Mouse (Mus musculus) ES-E14 (cell line): ENCODE data around the gene Npw. TPM values are rescaled to one million over a fixed set of nuclear protein-coding genes. Genes with fewer than 3 reads are reported as not detected.

ENCODE experiments used
- DNase-seq: peaks from one replicate; pipeline ENCODE4 v3.0.0-alpha.2; 2013; ENCODE audit warnings: low read depth, low spot score
- H3K27ac ChIP-seq: 2 replicates; pipeline ENCODE4 v1.5.1; 2012; ENCODE audit warnings: low read depth, mild to moderate bottlenecking, low read length, moderate library complexity, mixed read lengths; ENCODE audit not compliant: poor library complexity, insufficient read depth, severe bottlenecking
- H3K36me3 ChIP-seq: 2 replicates; pipeline ENCODE4 v1.6.1; 2012; ENCODE audit warnings: mild to moderate bottlenecking, low read length, moderate library complexity, mixed read lengths; ENCODE audit not compliant: control insufficient read depth, poor library complexity, insufficient read depth, severe bottlenecking
- H3K4me1 ChIP-seq, 2 experiments: fragments of 150-350 bp in 1 of 2; sonication (generic) in 1 of 2; 2 replicates each; pipeline ENCODE4 v1.6.1; 2012; ENCODE audit warnings: low read length in 2 of 2, mild to moderate bottlenecking in 1 of 2, mixed read lengths in 1 of 2; ENCODE audit not compliant: control insufficient read depth in 2 of 2, insufficient read depth in 2 of 2, poor library complexity in 1 of 2
- H3K4me3 ChIP-seq, 2 experiments: fragments of 150-350 bp in 1 of 2; sonication (generic) in 1 of 2; 2 replicates each; pipeline ENCODE4 v1.5.1; 2012; ENCODE audit warnings: low read length in 2 of 2, low read depth in 1 of 2, mild to moderate bottlenecking in 1 of 2, mixed read lengths in 1 of 2; ENCODE audit not compliant: insufficient read depth in 1 of 2, poor library complexity in 1 of 2, severe bottlenecking in 1 of 2
- H3K9ac ChIP-seq: 2 replicates; pipeline ENCODE4 v1.6.1; 2012; ENCODE audit warnings: low read depth, mild to moderate bottlenecking, low read length, mixed read lengths; ENCODE audit not compliant: poor library complexity, insufficient read depth, severe bottlenecking
- H3K9me3 ChIP-seq: fragments of 150-350 bp; sonication (generic); 2 replicates; pipeline ENCODE4 v1.6.1; 2012; ENCODE audit warnings: low read depth, mild to moderate bottlenecking, low read length; ENCODE audit not compliant: control insufficient read depth, insufficient read depth
- CHD2 ChIP-seq: IDR thresholded peaks from 2 replicates; pipeline ENCODE4 v1.6.1; 2014; ENCODE audit warnings: mild to moderate bottlenecking, low read depth, low read length, inconsistent platforms
- HCFC1 ChIP-seq: IDR thresholded peaks from 2 replicates; pipeline ENCODE4 v1.6.1; 2012; ENCODE audit warnings: low read length, inconsistent platforms, borderline replicate concordance; ENCODE audit not compliant: insufficient read depth
- MAFK ChIP-seq: IDR thresholded peaks from 2 replicates; pipeline ENCODE4 v1.6.1; 2014; ENCODE audit warnings: mild to moderate bottlenecking, low read depth, low read length, inconsistent platforms; ENCODE audit not compliant: insufficient read depth
- ZC3H11A ChIP-seq: IDR thresholded peaks from 2 replicates; pipeline ENCODE4 v1.6.1; 2012; ENCODE audit warnings: low read depth, mild to moderate bottlenecking, inconsistent platforms, low read length, borderline replicate concordance
- ZNF384 ChIP-seq: IDR thresholded peaks from 2 replicates; pipeline ENCODE4 v1.6.1; 2012; ENCODE audit warnings: low read depth, low read length, inconsistent platforms
- in situ Hi-C, 2 experiments: fragments of 600-800 bp; cut with MboI; formaldehyde crosslinking; loops; one replicate each; pipeline ENCODE4 v1.15.1; 2025; ENCODE audit warnings: low sequenced_read_pairs in 2 of 2, inconsistent platforms in 1 of 2; ENCODE audit not compliant: unreplicated experiment in 2 of 2
- total RNA-seq: library from RNA; depleted of rRNA; stranded (reverse); fragments of 300-350 nt; gene quantifications from 2 replicates; pipeline ENCODE4 v1.2.3, GENCODE M21; 2012

Npw gene
- total RNA-seq, 1 experiment = 3.0 TPM

- DNase-seq = no peak
- H3K4me3 ChIP-seq = no peak overlapping the region
- H3K9ac ChIP-seq = no peak overlapping the region
- TF ChIP-seq ZC3H11A = no peak
- TF ChIP-seq ZNF384 = no peak
- no peak for TF ChIP-seq MAFK
- no peak for TF ChIP-seq HCFC1
- TF ChIP-seq CHD2 = no peak
- H3K4me1 ChIP-seq = peaks cover 0 to 25% of the 10 kb centered on the region in 2 experiments; a peak in 2 of 4 replicates
- in situ Hi-C loops = no loop called here
- H3K9me3 ChIP-seq = no peaks in the 10 kb centered on the region
- no peak overlapping the region; the same call in 1 of the 2 replicates for H3K27ac ChIP-seq
- H3K36me3 ChIP-seq = peaks cover 16% of the 10 kb centered on the region; the same call in 1 of the 2 replicates
These were observed 20.0 kb downstream of the Npw start for GRCm38 (mm10) chr17:24638214-24638613.

GRCm38 (mm10) chr17:24636781-24637481, 21.3 kb downstream of the Npw start:
- TF ChIP-seq MAFK = no peak
- TF ChIP-seq HCFC1 = no peak
- no peak for TF ChIP-seq ZNF384
- TF ChIP-seq CHD2 = no peak
- TF ChIP-seq ZC3H11A = no peak
- Histone ChIP-seq H3K9me3 (no peaks in the 10 kb centered on the region), H3K4me1 (peaks cover 0 to 25% of the 10 kb centered on the region in 2 experiments; a peak in 2 of 4 replicates), H3K36me3 (peaks cover 14% of the 10 kb centered on the region; the same call in 1 of the 2 replicates), H3K9ac (no peak overlapping the region), H3K27ac (peak overlapping the region; percentile 8; the same call in 1 of the 2 replicates), H3K4me3 (no peak overlapping the region)
- in situ Hi-C loops = no loop called here
- DNase-seq = no peak

- DNase-seq = no peak
- Histone ChIP-seq H3K9ac (no peak overlapping the region), H3K36me3 (peaks cover 12% of the 10 kb centered on the region; the same call in 1 of the 2 replicates), H3K27ac (no peak overlapping the region), H3K4me3 (no peak overlapping the region), H3K4me1 (peaks cover 0 to 25% of the 10 kb centered on the region in 2 experiments; a peak in 2 of 4 replicates), H3K9me3 (no peaks in the 10 kb centered on the region)
- in situ Hi-C loops = no loop called here
- TF ChIP-seq ZC3H11A (no peak), CHD2 (no peak), ZNF384 (no peak), MAFK (no peak), HCFC1 (no peak)
These were observed 22.6 kb downstream of the Npw start for GRCm38 (mm10) chr17:24635694-24636093.

- H3K9me3 ChIP-seq = no peaks in the 10 kb centered on the region
- DNase-seq = no peak
- H3K9ac ChIP-seq = no peak overlapping the region
- H3K27ac ChIP-seq = no peak overlapping the region
- in situ Hi-C loops = no loop called here
- H3K36me3 ChIP-seq = peaks cover 12% of the 10 kb centered on the region; the same call in 1 of the 2 replicates
- H3K4me3 ChIP-seq = no peak overlapping the region
- H3K4me1 ChIP-seq = peaks cover 0 to 25% of the 10 kb centered on the region in 2 experiments; a peak in 2 of 4 replicates
- TF ChIP-seq HCFC1 (no peak), MAFK (no peak), CHD2 (no peak), ZNF384 (no peak), ZC3H11A (no peak)
These were observed 23.2 kb downstream of the Npw start for GRCm38 (mm10) chr17:24635024-24635423.
